Mouse (Mus musculus) natural killer cell, adult 2 months (primary cell): ENCODE data around the gene Ddx43.

Source experiments
- DNase-seq, 2 experiments: peaks; one replicate each; pipeline ENCODE4 v3.0.0; 2022; ENCODE audit warnings: low spot score in 2 of 2

The Ddx43 gene

DNA sequence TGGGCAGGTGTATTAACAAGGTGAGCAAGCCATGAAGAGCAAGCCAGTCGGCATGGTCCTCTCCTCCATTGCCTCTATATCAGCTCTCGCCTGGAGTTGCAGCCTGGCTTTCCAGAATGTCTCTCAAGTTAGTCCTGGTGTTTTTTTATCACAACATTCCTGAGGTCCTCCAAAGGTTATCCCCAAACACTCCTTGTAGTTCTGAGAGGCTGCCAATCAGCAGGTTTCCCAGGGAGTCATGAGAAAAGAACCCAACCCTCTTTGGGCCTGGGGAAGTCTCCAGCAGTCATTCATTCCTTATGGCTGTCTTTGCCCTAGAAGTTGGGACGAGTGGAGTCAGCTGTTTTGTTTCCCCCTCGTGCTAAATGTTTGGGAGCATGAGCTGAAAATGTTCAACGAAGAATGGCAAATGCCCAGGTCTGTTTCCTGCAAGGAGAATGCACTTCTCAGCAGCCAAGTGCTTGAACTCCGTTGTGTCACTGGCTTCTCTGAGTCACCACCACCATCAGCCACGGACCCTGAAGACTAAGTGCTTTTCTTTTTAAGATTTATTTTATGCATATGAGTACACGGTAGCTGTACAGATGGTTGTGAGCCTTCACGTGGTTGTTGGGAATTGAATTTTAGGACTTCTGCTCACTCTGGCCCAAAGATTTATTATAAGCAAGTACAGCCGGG lies 22.6 kb upstream of the Ddx43 start:
- DNase-seq: no peak

- DNase-seq: no peak
These were observed 21.2 kb upstream of the Ddx43 start for GRCm38 (mm10) chr9:78374397-78374796.

- DNase-seq: no peak
These were observed 20.6 kb upstream of the Ddx43 start for GRCm38 (mm10) chr9:78374885-78375389.

DNA sequence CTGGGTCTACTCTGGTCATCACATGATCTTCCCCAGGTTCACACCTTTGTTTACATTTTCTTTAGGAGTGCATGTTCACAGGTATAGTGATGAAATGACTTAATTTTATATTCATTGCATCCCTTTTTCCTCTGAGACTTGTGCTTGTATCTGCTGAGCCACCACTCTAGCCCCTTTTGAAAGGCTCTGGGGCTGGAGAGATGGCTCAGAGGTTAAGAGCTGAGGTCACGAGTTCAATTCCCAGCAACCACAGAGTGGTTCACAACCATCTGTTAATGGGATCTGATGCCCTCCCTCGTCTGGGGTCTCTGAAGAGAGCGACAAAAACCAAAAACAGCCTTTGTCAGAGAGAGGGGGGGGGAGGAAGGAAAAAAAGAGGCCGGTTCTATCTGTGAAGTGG lies 20.1 kb upstream of the Ddx43 start:
- DNase-seq: no peak

DNA sequence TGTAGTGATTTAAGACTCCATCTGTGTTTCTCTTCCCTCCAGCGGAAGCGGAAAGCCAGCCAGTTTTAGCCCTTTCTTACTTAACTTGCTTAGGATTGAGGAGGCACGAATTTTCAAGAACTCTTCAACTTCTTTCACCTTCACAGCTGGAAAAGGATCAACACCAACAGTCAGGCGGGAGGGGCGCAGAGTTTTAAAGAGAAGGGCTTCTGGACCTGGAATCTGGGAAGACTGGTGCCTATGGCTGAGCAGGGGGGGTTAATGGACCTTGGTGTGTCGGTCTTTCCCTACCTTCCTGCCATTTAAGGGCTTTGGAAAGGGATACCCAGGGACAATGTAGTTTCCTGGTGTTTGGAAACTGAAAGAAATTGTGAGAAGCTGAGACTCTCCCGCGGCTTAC lies 18.0 kb upstream of the Ddx43 start:
- DNase-seq: no peak

DNA sequence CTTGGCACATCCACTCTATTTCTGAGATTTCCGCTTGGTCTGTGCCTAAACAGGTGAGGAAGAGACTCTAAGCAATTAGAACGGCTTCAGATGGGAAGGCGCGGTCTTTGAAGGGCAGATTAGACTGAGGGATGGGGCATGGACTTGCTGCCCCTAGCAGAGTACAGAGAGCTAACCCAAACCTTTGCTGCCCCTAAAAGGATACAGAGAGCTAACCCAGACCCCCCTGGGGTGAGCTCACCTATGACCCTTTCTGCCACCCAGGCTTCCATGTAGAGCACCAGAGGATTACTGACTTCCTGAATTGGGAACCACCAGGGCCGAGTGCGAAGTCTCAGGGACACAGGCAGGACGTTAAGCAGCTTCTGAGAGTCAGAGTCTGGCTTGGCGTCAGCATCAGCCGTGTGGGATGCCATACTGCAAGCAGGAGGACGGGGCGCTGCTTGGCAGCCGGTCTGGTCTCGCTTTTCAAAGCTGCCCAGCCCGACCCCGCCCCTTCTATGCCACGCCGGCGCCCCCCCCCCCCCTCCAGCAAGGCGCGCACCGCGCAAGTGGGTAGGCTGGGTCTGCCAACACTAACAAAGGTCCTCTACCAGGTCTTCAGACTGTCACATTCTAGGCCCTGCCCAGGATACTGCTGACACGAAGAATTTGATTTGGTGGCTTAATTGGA lies 17.3 kb upstream of the Ddx43 start, which contains the start of gene Ooep:
Gene Ooep (minus strand): TSS at position 613 of the 673 bp plus-strand sequence.
- DNase-seq: no peak

GRCm38 (mm10) chr9:78385893-78386292 lies 9.7 kb upstream of the Ddx43 start:
- no peak for DNase-seq

DNA sequence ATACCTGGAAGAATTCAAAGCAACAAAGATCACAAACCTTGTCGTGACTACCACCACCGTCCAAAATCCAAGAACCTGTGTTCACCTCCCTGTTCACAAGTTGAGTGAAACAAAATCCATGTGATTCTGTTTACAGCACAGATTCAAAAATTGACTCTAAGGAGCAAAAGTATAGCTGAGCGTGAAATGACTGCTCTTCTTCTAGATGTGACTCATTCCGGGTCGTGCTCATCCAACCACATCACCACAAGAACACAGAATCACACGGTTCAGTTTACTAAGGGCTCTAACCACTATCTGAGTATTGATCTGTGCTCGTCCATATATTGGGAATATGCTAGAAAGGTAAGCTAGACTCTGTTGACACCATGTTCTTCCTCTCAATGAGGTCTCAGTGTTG lies 8.6 kb upstream of the Ddx43 start:
- DNase-seq: no peak

DNA sequence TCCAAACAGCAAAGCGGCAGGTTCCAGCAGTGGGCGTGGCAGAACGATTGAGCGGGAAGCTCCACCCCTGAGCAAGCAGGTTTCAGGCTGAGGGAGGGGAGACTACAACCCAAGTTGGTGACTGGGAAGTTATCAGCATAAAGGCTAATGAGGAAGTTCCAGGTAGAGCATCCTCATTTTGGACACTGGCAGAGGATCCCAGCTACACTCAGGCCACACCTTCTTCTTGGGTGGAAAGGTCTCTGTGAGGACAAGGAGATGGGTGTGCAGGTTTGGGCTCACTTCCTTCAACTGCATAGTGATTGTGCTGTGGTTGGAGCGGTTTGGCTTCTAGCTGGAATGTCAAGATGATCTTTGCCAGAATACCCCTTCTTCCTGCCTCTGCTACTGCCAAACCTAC lies 5.6 kb upstream of the Ddx43 start:
- DNase-seq: no peak

DNA sequence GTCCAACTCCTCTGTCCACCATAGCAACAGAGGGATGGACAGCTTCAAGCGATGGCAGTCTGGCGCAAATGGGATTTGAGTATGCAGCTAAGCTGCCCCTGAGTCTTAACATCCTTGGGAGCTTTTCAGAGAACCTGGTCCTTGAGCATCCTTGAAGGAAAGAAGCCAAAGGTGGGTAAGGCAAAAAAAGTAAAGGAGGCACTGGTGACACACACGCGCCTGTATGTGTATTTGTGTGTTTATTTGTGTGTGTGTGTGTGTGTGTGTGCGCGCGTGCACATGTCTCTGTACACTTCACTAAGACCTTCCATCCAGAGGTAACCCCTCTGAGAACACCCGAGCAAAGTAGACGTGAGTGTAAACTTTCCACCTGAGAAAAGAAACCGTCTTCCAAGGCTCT lies 1.8 kb upstream of the Ddx43 start:
- DNase-seq: no peak

- no peak for DNase-seq
These were observed 975 bp upstream of the Ddx43 start for GRCm38 (mm10) chr9:78394602-78395001.

GRCm38 (mm10) chr9:78395244-78395629 lies 340 bp upstream of the Ddx43 start:
- DNase-seq: no peak

GRCm38 (mm10) chr9:78396517-78396916 lies 940 bp downstream of the Ddx43 start:
- DNase-seq: no peak

DNA sequence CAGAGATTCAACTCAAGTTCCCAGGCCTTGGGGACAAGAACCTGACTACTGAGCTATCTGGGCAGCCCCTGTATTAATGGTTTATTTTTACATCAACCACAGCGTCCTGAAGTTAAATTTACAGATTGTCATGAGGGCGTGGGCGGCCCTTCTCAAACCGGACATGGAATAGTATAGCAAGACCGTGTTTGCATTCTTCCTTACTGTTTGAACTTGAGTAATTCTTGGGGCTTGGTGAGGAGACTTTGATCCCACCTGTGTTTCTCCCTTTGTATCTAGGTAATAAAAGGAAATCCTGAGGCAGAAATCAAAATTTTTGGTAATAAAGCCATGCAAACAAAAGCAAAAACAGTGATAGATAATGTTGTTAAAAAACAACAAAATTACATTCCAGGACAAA lies 5.0 kb downstream of the Ddx43 start:
- no peak for DNase-seq

- DNase-seq: no peak
These were observed 6.0 kb downstream of the Ddx43 start for GRCm38 (mm10) chr9:78401596-78401995.

GRCm38 (mm10) chr9:78427362-78427781 lies 31.8 kb downstream of the Ddx43 start:
- DNase-seq: peak; percentile 10 to 12

DNA sequence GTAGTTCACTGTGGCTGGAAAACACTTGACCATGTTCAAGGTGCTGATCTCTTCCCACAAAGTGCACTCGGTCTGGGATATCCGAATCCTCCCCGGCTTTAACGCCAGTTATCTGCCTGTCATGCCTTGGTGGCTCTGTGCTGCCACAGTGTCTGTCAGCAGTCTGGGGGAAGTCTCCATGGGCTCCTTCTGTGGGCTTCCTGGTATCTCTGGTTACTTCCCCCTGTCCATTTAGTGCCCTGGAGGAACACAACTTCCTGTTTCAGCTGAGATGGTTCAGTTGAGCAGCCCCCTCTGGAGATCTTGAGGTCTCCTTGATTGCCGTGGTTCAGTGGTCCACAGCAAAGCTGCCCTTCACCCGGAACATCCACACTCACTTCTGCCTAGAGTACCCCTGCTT lies 32.6 kb downstream of the Ddx43 start:
- peak in 1 of 2 experiments; percentile 17 for DNase-seq

DNA sequence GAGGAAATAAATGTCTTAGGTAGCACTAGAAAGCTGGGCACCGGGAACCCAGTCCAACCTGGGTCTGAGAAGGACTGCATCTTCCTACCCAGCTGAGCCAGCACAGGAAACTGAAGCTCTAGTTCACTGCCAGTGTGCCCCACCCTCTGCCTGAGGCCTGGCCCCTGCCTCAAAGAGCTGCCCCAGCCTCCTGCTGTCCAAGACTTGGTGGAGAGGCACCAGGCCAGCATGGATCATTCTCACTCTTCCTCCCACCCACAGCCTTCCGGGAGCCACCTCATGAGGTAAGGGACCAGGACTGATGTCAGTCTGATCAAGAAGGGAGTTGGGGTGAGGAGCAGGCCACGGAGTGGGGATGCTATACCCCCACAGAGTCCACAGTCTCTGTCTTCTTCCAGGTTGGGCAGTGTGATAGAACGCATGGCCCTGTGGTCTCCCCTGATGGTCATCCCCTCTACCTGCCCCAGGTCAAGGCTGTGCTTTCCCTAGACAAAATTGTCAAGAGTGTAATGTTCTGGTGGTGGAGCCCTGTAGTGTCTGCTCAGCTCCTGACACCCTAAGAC lies 33.4 kb downstream of the Ddx43 start:
- no peak for DNase-seq

DNA sequence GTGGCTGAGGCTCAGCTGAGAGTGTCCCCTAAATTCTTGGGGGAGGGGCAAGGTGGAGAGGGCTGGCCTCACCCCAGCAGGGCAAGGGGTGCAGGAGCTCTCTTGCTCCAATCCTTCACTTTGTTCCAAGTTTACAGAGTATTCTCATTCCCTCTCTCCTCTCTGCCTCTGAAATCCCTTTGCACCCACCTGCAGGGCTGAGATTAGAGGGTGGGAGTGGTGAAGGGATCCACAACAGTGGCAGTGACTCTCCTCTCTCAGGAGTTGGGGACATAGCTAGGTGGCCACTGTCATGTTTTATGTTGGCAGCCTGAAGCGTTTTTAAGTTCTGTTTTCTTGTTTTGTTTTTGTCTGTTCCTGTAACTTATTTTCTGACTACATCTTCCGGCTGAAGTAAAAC lies 34.0 kb downstream of the Ddx43 start:
- no peak for DNase-seq

DNA sequence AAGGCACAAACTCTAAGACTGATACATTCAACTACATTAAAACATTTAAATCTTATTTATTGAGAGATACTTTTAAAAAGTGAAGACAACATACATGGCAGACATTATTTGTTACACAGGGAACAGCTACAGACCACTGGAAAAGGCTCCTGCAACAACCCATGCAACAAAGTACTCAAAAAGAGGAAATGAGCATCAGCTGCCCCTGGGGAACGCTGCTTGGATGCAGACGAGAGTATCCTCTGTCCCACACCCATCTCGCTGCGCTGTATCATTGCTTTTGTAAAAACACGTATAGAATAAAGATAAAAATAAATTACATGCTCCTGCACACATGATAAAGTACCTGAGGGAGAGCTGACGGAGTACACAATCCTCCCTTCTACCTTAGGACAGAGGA lies 34.9 kb downstream of the Ddx43 start:
- peak in 1 of 2 experiments; percentile 70 for DNase-seq

DNA sequence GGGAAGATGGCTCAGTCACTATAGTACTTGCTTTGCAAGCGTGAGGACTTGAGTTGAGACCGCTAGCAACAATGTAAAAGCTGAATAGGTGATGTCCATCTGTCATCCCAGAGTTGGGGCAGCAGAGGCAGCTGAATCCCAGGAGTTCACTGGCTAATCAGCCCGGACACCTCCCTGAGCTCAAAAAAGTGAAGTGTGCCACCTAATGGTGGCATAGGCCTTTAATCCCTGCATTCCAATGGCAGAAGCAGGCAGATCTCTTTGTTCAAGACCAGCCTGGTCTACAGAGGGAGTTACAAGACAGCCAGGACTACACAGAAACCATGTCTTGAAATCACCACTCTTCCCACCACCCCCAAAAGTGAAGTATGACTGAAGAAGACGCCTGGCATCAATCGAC lies 36.9 kb downstream of the Ddx43 start:
- DNase-seq: no peak

- DNase-seq: no peak
These were observed 43.8 kb downstream of the Ddx43 start for GRCm38 (mm10) chr9:78439426-78439825.

- no peak for DNase-seq
These were observed 46.6 kb downstream of the Ddx43 start for GRCm38 (mm10) chr9:78442237-78442578.
